Mouse (Mus musculus) intestine, embryonic 16.5 days (tissue): ENCODE data around the gene Trappc3. TPM values are rescaled to one million over a fixed set of nuclear protein-coding genes. Genes with fewer than 3 reads are reported as not detected.

Experiments used
- ATAC-seq: fragments of 200-750 bp; cut with Nextera tagmentation; 2 replicates; pipeline ENCODE4 v1.8.0; 2017; ENCODE audit warnings: moderate TSS enrichment, moderate library complexity
- H3K27ac ChIP-seq: fragments of 300-500 bp; sonication (generic); 2 replicates; pipeline ENCODE4 v1.5.1; 2014; ENCODE audit warnings: mild to moderate bottlenecking, low read length
- H3K27me3 ChIP-seq: fragments of 300-500 bp; sonication (generic); replicated peaks from 2 replicates; pipeline ENCODE4 v1.6.1; 2014; ENCODE audit warnings: low read length, control low read depth, mixed read lengths; ENCODE audit not compliant: control insufficient read depth, insufficient read depth
- H3K36me3 ChIP-seq: fragments of 300-500 bp; sonication (generic); 2 replicates; pipeline ENCODE4 v1.6.1; 2014; ENCODE audit warnings: low read length, control low read depth; ENCODE audit not compliant: control insufficient read depth, insufficient read depth
- H3K4me1 ChIP-seq: fragments of 300-500 bp; sonication (generic); 2 replicates; pipeline ENCODE4 v1.6.1; 2014; ENCODE audit warnings: low read length, control low read depth, mixed read lengths; ENCODE audit not compliant: control insufficient read depth, insufficient read depth
- H3K4me2 ChIP-seq: fragments of 300-500 bp; sonication (generic); 2 replicates; pipeline ENCODE4 v1.6.1; 2014; ENCODE audit warnings: low read depth, low read length, control low read depth
- H3K4me3 ChIP-seq: fragments of 300-500 bp; sonication (generic); 2 replicates; pipeline ENCODE4 v1.5.1; 2014; ENCODE audit warnings: mild to moderate bottlenecking, low read length
- H3K9ac ChIP-seq: fragments of 300-500 bp; sonication (generic); 2 replicates; pipeline ENCODE4 v1.6.1; 2014; ENCODE audit warnings: low read depth, low read length
- H3K9me3 ChIP-seq: fragments of 300-500 bp; sonication (generic); 2 replicates; pipeline ENCODE4 v1.6.1; 2016; ENCODE audit warnings: low read length, control low read depth; ENCODE audit not compliant: control insufficient read depth
- WGBS: fragments of 180-500 bp; shearing (Covaris S2); extraction: QIAGEN DNeasy Blood & Tissue Kit; methylation state at CpG from one replicate; pipeline ENCODE4 v1.1.7; 2014; 5-methylcytosine and 5-hydroxymethylcytosine counted together
- polyA plus RNA-seq: library from polyadenylated mRNA; unstranded; fragments of >200 nt; fragmentation: Nextera tagmentation; extraction: Ambion mirVana; gene quantifications from 2 replicates; pipeline ENCODE4 v1.2.1, GENCODE M21; 2015

Trappc3 gene
- polyA plus RNA-seq, 1 experiment from 2014 or later = 107 TPM

DNA sequence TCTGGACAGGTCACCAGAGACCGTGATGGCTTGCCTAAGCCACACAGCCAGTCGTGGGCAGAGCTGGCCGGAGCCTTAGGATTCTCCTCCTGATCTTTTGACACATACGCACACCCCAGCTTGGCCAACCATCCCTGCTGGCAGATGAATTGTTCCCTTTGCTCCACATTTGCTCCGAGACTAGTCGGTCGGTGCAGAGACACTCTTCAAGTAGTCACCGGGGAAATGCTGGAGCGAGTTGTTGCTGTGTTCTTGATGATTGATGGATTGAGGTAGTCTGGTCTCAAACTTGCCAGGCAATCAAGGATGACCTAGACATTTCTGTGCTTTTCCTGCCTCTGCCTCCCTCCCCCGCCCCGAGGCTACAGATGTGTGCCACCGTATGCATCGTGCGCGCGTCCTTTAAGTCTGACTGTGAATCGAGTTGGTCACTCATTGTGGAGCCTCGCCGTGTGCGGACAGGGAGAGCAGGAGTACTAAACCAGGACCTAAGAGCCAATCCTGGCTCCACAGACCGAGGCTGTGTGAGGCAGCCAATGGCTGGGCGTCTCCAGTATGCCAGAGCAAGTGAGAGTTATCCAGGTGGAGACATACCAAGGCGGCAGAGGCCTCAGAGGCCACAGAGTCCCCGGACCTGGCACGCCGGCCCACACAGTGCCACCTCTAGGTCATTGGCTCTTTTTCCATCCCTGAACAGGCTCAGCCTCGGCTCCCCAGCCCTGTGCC, 39.6 kb downstream of the Trappc3 start:
- Histone ChIP-seq H3K27me3 (peaks cover 34% of the 10 kb centered on the region), H3K36me3 (no peaks in the 10 kb centered on the region), H3K4me3 (peak overlapping the region; percentile 46), H3K4me1 (peaks cover 22% of the 10 kb centered on the region), H3K9me3 (0 out of 2 replicates have a peak, but pooled peaks cover 7% of the 10 kb centered on the region), H3K9ac (peak overlapping the region; percentile 56), H3K4me2 (peak overlapping the region; percentile 80), H3K27ac (no peak overlapping the region)
- 13% methylated on average over 27 of the region's 27 CpGs for WGBS
- ATAC-seq = no peak

DNA sequence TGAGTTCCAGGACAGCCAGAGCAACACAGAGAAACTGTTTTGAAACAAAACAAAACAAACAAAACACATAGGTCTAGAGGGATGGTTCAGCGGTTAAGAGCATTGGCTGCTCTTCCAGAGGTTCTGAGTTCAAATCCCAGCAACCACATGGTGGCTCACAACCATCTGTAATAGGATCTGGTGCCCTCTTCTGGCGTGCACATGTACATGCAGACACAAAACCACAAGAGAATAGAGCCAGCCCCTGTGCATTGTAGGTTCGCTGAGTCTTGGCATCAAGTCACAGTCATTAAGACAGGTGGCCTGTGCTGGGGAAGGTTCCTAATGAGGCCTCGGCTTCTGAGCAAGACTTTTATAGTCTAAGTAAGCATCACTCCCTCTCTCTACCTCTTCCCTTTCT, 41.8 kb downstream of the Trappc3 start:
- Histone ChIP-seq H3K27ac (no peak overlapping the region), H3K27me3 (peaks cover 34% of the 10 kb centered on the region), H3K9me3 (0 out of 2 replicates have a peak, but pooled peaks cover 7% of the 10 kb centered on the region), H3K9ac (no peak overlapping the region), H3K4me2 (no peak overlapping the region), H3K4me3 (no peak overlapping the region), H3K36me3 (no peaks in the 10 kb centered on the region), H3K4me1 (peaks cover 15% of the 10 kb centered on the region)
- 70% methylated on average over 4 of the region's 4 CpGs for WGBS
- ATAC-seq = no peak

DNA sequence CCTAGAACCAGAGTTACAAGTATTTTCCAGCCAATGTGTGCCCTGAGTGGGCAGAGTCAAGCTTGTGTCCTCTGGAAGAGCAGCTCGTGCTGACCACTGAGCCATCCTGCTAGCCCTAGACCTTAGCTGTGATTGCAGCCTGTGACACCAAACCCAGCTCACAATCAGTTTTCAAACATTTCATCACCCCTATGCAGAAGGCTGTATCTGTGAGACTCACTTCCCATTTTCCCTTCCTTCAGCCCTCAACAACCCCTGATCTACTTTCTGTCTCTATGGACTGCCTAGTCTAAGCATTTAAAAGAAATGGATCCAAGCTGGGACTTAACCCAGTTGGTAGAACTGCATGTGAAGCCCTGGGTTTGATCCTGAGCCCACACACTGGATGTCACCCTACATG, 43.3 kb downstream of the Trappc3 start:
- Histone ChIP-seq H3K4me2 (no peak overlapping the region), H3K4me1 (peaks cover 11% of the 10 kb centered on the region), H3K27me3 (peaks cover 27% of the 10 kb centered on the region), H3K27ac (no peak overlapping the region), H3K9ac (no peak overlapping the region), H3K4me3 (no peak overlapping the region), H3K9me3 (0 out of 2 replicates have a peak, but pooled peaks cover 7% of the 10 kb centered on the region), H3K36me3 (no peaks in the 10 kb centered on the region)
- WGBS = 96% methylated on average over 1 of the region's 1 CpGs
- no peak for ATAC-seq

- Histone ChIP-seq H3K27ac (no peak overlapping the region), H3K4me3 (no peak overlapping the region), H3K27me3 (peaks cover 21% of the 10 kb centered on the region), H3K36me3 (no peaks in the 10 kb centered on the region), H3K4me1 (peaks cover 5% of the 10 kb centered on the region), H3K9me3 (0 out of 2 replicates have a peak, but pooled peaks cover 7% of the 10 kb centered on the region), H3K4me2 (no peak overlapping the region), H3K9ac (no peak overlapping the region)
- ATAC-seq = no peak
- 89% methylated on average over 6 of the region's 6 CpGs for WGBS
Measured at GRCm38 (mm10) chr4:126306058-126306457, 43.9 kb downstream of the Trappc3 start.

DNA sequence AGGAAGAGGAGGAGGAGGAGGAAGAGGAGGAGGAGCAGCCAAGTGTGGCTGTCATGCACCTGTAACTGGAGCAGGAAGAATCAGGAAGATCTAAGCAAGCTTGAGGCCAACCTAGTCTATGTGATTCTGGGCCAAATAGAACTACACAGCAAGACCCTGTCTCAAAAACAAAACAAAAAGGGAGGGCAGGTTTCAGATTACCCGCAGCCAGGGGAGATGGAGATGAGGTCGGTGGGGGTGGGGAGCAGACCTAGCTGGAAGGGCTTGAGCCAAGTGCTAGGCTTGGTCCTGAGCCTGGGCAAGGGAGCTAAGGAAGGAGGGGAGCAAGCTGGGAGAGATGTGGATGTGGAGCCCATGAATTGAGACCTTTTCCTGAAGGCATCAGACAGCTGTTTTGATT, 44.7 kb downstream of the Trappc3 start:
- no peak overlapping the region for H3K4me2 ChIP-seq
- no peak for ATAC-seq
- H3K36me3 ChIP-seq = no peaks in the 10 kb centered on the region
- H3K4me1 ChIP-seq = no peaks in the 10 kb centered on the region
- H3K27ac ChIP-seq = no peak overlapping the region
- no peak overlapping the region for H3K4me3 ChIP-seq
- no peak overlapping the region for H3K9ac ChIP-seq
- 28% methylated on average over 2 of the region's 2 CpGs for WGBS
- peaks cover 14% of the 10 kb centered on the region for H3K27me3 ChIP-seq
- H3K9me3 ChIP-seq = 0 out of 2 replicates have a peak, but pooled peaks cover 7% of the 10 kb centered on the region

- 0 out of 2 replicates have a peak, but pooled peaks cover 7% of the 10 kb centered on the region for H3K9me3 ChIP-seq
- H3K9ac ChIP-seq = no peak overlapping the region
- WGBS = 19% methylated on average over 20 of the region's 20 CpGs
- no peaks in the 10 kb centered on the region; the same call in 1 of the 2 replicates for H3K36me3 ChIP-seq
- no peak overlapping the region for H3K27ac ChIP-seq
- ATAC-seq = peak; percentile 63; the same call in 1 of the 2 replicates
- H3K4me1 ChIP-seq = no peaks in the 10 kb centered on the region
- H3K4me3 ChIP-seq = 0 out of 2 replicates have a peak overlapping the region, but pooled peaks have one; percentile 0
- H3K27me3 ChIP-seq = no peaks in the 10 kb centered on the region
- H3K4me2 ChIP-seq = peak overlapping the region; percentile 45
Measured at GRCm38 (mm10) chr4:126309211-126309921, 47.2 kb downstream of the Trappc3 start.

GRCm38 (mm10) chr4:126309922-126310309, 47.8 kb downstream of the Trappc3 start:
- Histone ChIP-seq H3K4me2 (peak overlapping the region; percentile 45), H3K9ac (no peak overlapping the region), H3K9me3 (0 out of 2 replicates have a peak, but pooled peaks cover 7% of the 10 kb centered on the region), H3K27me3 (no peaks in the 10 kb centered on the region), H3K4me1 (no peaks in the 10 kb centered on the region), H3K27ac (no peak overlapping the region), H3K4me3 (0 out of 2 replicates have a peak overlapping the region, but pooled peaks have one; percentile 0), H3K36me3 (no peaks in the 10 kb centered on the region; the same call in 1 of the 2 replicates)
- peak; percentile 75 for ATAC-seq
- 2% methylated on average over 7 of the region's 7 CpGs for WGBS

GRCm38 (mm10) chr4:126310344-126310743, 48.2 kb downstream of the Trappc3 start:
- 78% methylated on average over 7 of the region's 7 CpGs for WGBS
- no peak for ATAC-seq
- H3K4me3 ChIP-seq = no peak overlapping the region

DNA sequence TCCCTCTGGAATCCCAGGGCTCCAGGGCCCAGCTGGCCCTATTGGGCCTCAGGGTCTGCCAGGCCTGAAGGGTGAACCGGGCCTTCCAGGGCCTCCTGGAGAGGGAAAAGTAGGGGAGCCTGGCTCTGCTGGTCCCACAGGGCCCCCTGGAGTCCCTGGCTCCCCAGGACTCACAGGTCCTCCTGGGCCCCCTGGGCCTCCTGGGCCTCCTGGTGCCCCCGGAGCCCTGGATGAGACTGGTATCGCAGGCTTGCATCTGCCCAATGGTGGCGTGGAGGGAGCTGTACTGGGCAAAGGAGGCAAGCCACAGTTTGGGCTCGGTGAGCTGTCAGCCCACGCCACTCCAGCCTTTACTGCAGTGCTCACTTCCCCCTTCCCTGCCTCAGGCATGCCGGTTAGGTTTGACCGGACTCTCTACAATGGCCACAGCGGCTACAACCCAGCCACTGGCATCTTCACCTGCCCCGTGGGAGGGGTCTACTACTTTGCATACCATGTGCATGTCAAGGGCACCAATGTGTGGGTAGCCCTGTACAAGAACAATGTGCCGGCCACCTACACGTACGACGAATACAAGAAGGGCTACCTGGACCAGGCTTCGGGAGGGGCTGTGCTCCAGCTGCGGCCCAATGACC, 49.6 kb downstream of the Trappc3 start:
- 87% methylated on average over 16 of the region's 16 CpGs for WGBS
- no peak for ATAC-seq
- no peak overlapping the region for H3K27ac ChIP-seq
- H3K9ac ChIP-seq = no peak overlapping the region
- no peak overlapping the region for H3K4me3 ChIP-seq
- peaks cover 10% of the 10 kb centered on the region; the same call in 1 of the 2 replicates for H3K36me3 ChIP-seq
- no peaks in the 10 kb centered on the region for H3K27me3 ChIP-seq
- no peaks in the 10 kb centered on the region for H3K9me3 ChIP-seq
- H3K4me2 ChIP-seq = no peak overlapping the region
- peaks cover 4% of the 10 kb centered on the region; the same call in 1 of the 2 replicates for H3K4me1 ChIP-seq

More at GRCm38 (mm10) chr4:126310344-126310743, 48.2 kb downstream of the Trappc3 start:
- no peaks in the 10 kb centered on the region; the same call in 1 of the 2 replicates for H3K36me3 ChIP-seq
- H3K9ac ChIP-seq = no peak overlapping the region
- no peaks in the 10 kb centered on the region for H3K4me1 ChIP-seq
- H3K9me3 ChIP-seq = 0 out of 2 replicates have a peak, but pooled peaks cover 7% of the 10 kb centered on the region
- H3K27ac ChIP-seq = no peak overlapping the region
- no peaks in the 10 kb centered on the region for H3K27me3 ChIP-seq
- H3K4me2 ChIP-seq = no peak overlapping the region
